Mouse (Mus musculus) spleen, postnatal 4 days (tissue): ENCODE results near the gene Bmx.

ENCODE experiments used
- DNase-seq, 2 experiments: peaks; one replicate each; pipeline ENCODE4 v3.0.0; 2022; ENCODE audit warnings: low spot score in 2 of 2

The Bmx gene

GRCm38 (mm10) chrX:164175311-164175710 is 82.7 kb downstream of the Bmx start:
- DNase-seq: no peak

DNA sequence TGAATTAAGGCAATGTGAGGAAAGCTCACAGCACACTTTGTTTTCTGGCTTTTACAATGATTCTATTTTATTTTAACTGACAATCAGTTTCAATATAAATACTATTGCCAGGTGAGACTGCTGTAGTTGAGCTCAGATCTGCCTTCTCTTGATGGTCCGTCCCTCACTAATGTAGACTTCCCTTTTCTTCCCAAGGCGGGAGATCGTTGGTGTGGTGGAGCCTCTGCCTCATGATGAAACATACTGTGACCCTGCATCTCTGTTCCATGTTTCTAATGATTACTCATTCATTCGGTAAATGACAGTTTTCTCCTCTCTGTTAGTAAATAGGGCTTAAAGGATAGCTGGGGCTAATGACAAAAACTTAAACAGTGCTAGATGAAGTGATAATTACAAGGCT is 84.1 kb downstream of the Bmx start:
- DNase-seq: no peak

DNA sequence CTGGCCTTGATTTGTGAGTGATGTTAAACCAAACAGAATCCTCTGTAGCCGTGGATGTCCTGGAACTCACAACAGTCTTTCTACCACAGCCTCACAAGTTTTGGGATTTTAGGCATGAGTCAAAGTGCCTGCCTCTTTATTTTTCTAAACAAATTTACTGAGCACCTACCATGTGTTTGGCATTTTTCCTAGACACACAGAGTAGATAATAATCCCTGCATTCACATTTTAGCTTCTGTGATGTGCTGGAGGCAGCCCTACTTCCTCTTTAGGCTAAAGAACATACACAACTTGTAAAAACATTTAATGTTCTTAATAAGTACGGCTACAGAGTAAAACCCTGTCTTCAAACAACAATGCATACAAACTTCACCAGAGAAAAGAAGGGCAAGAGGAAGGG is 87.0 kb downstream of the Bmx start:
- no peak for DNase-seq

DNA sequence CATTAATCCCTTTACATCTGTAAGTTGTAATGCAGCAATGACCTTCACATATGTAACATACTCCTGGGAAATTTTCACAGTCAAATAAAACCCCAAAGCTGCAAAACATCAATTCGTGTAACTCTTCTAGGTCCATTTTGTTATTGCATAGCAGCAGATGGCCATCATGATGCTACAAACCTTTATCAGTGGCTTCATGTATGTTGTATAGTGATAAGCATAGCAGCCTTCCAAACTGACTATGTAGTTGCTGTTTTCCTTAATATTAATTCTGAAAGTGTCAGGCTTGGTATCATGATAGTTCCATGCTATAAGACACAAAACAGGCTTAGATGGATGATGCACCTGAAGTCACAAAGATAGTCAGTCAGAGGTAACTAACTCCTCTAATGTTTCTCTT is 93.3 kb downstream of the Bmx start:
- DNase-seq: no peak

GRCm38 (mm10) chrX:164154594-164154993 is 103.4 kb downstream of the Bmx start:
- DNase-seq: no peak

DNA sequence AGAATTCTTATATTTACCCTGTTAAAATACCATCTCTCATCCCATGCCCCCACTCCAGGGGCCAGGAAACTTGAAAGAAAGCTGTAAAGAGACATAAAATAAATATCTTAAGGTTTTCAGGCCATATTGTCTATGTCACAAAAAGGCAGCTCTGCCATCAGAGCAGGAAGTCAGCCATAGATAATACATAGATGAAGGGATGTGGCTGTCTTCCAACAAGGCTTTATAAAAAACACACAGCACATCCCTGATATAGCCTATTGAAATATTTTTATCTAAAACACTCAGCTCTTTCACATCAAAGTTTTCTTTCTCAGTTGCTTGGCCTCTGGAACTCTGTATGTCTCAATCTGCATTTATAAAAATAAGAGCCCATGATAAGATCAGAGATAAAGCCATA is 104.4 kb downstream of the Bmx start:
- DNase-seq: no peak

DNA sequence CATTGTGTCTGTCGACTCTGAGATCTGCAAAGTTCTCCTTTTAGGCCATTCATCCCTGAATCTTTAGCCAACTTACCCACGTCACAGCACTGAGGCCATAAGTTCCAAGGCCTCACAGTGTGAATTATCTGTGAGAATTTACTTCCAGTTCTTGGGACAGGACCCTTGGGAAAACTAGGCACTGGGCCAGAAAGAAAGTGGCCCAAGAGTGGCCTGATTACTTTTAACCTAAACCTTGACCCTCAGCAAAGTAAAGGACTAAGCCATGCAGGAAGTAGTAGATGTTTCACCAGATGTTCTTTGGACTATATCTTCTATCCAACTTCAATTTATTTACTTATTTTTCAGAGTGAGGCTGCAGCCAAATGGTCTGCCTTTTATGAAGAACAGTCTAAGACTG is 105.3 kb downstream of the Bmx start:
- no peak for DNase-seq

DNA sequence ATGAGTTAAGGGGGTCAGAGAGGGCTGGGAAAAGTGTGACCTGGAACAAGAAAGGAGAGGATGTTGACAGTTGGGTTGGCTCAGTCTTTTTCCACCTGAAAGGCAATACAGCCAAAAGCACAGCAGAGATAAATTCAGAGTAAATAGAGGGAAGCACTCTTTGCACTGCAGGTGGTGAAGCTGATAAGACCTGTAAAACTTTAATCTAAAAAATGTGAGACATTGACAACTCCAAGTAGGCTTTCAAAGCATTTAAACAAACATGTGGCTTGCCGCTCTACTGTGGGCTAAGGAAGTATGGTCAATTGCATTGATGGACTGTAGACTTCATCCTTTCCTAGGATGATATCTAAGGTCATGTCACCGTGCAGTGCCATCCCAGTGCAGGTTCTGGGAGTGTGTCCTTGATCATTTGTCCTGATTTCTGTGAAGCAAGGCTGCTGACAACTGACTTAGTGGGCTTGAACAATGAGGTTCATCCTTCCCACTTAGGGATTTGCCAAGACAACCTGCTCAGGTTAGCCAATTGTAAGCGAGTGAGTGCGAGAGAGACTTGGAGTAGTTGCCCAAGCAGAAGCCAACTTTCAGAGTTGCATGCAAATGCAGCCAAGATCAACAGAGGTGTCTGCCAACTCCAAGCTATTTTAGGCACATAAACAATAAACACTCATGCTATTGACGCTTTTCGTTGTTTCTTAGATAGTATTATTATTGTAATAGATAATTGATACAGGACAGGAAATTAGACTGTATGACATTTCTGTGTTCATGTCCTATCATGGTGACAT is 112.3 kb downstream of the Bmx start:
- DNase-seq: no peak
